Mouse (Mus musculus) hindbrain, embryonic 12.5 days (tissue): ENCODE measurements around the gene Fxyd3. TPM values are rescaled to one million over a fixed set of nuclear protein-coding genes. Genes with fewer than 3 reads are reported as not detected.

Experiments
- ATAC-seq: fragments of 200-750 bp; cut with Nextera tagmentation; 2 replicates; pipeline ENCODE4 v1.8.0; 2017; ENCODE audit warnings: moderate TSS enrichment; ENCODE audit not compliant: low FRiP score
- H3K27ac ChIP-seq: fragments of 300-500 bp; sonication (generic); 2 replicates; pipeline ENCODE4 v1.5.1; 2016; ENCODE audit warnings: mild to moderate bottlenecking
- H3K27me3 ChIP-seq: fragments of 300-500 bp; sonication (generic); 2 replicates; pipeline ENCODE4 v1.6.1; 2016; ENCODE audit warnings: mild to moderate bottlenecking
- H3K36me3 ChIP-seq: fragments of 300-500 bp; sonication (generic); 2 replicates; pipeline ENCODE4 v1.6.1; 2016; ENCODE audit warnings: mild to moderate bottlenecking
- H3K4me1 ChIP-seq: fragments of 300-500 bp; sonication (generic); 2 replicates; pipeline ENCODE4 v1.6.1; 2016
- H3K4me2 ChIP-seq: fragments of 300-500 bp; sonication (generic); replicated peaks from 2 replicates; pipeline ENCODE4 v1.6.1; 2016; ENCODE audit warnings: mild to moderate bottlenecking
- H3K4me3 ChIP-seq: fragments of 300-500 bp; sonication (generic); 2 replicates; pipeline ENCODE4 v1.5.1; 2016; ENCODE audit warnings: mild to moderate bottlenecking
- H3K9ac ChIP-seq: fragments of 300-500 bp; sonication (generic); 2 replicates; pipeline ENCODE4 v1.6.1; 2016; ENCODE audit warnings: mild to moderate bottlenecking, moderate library complexity
- H3K9me3 ChIP-seq: fragments of 300-500 bp; sonication (generic); replicated peaks from 2 replicates; pipeline ENCODE4 v1.6.1; 2016; ENCODE audit warnings: mild to moderate bottlenecking
- WGBS: fragments of 180-500 bp; shearing (Covaris S2); methylation state at CpG from one replicate; pipeline ENCODE4 v1.1.7; 2016; 5-methylcytosine and 5-hydroxymethylcytosine counted together
- microRNA-seq: library from miRNA; unstranded; fragments of <30 nt; microRNA quantifications from one replicate; pipeline ENCODE4, GENCODE M21; 2017
- polyA plus RNA-seq: library from polyadenylated mRNA; unstranded; fragments of >200 nt; fragmentation: Nextera tagmentation; extraction: Ambion mirVana; gene quantifications from 2 replicates; pipeline ENCODE4 v1.2.1, GENCODE M21; 2016

Fxyd3 gene
- polyA plus RNA-seq, 1 experiment from 2014 or later, result 12.3 TPM

GRCm38 (mm10) chr7:31037675-31038074 lies 38.8 kb downstream of the Fxyd3 start:
- peaks cover 11% of the 10 kb centered on the region for H3K4me1 ChIP-seq
- H3K4me2 ChIP-seq, result no peak overlapping the region
- H3K9ac ChIP-seq, result no peak overlapping the region
- no peak overlapping the region for H3K27ac ChIP-seq
- 90% methylated on average over 2 of the region's 2 CpGs for WGBS
- H3K9me3 ChIP-seq, result no peaks in the 10 kb centered on the region
- H3K4me3 ChIP-seq, result no peak overlapping the region
- ATAC-seq, result no peak
- peaks cover 26% of the 10 kb centered on the region for H3K27me3 ChIP-seq
- no peaks in the 10 kb centered on the region for H3K36me3 ChIP-seq

- Histone ChIP-seq H3K9me3 (no peaks in the 10 kb centered on the region), H3K9ac (no peak overlapping the region), H3K4me2 (no peak overlapping the region), H3K27ac (no peak overlapping the region), H3K4me3 (no peak overlapping the region), H3K36me3 (no peaks in the 10 kb centered on the region), H3K4me1 (peaks cover 5% of the 10 kb centered on the region), H3K27me3 (peaks cover 18% of the 10 kb centered on the region)
- ATAC-seq, result no peak
- WGBS, result 85% methylated on average over 7 of the region's 7 CpGs
Observed at GRCm38 (mm10) chr7:31036917-31037316, 39.6 kb downstream of the Fxyd3 start.

DNA sequence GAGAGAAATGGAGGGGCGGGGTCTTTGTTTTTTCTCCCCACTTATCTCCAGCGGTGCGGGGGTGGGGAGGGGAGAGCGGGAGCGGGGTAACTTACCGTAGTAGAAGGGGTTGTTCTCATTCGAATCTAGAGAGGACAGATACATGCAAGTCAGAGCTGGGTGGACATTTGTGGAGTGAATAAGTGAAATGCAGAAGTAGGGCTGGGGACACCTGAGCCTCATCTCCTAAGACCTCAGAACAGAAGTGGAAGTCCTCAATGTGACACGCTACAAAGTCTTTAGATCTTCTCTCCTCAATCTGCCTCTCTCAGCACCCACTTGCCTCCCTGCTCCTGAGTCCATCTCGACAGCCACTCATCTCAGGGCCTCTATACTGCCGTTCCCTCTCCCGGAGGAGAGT lies 41.2 kb downstream of the Fxyd3 start:
- Histone ChIP-seq H3K36me3 (no peaks in the 10 kb centered on the region), H3K4me1 (no peaks in the 10 kb centered on the region), H3K9me3 (no peaks in the 10 kb centered on the region), H3K9ac (no peak overlapping the region), H3K27me3 (peaks cover 2% of the 10 kb centered on the region; the same call in 1 of the 2 replicates), H3K27ac (no peak overlapping the region), H3K4me2 (no peak overlapping the region), H3K4me3 (no peak overlapping the region)
- 82% methylated on average over 9 of the region's 11 CpGs for WGBS
- no peak for ATAC-seq

- Histone ChIP-seq H3K27ac (no peak overlapping the region), H3K36me3 (no peaks in the 10 kb centered on the region), H3K4me1 (no peaks in the 10 kb centered on the region), H3K27me3 (no peaks in the 10 kb centered on the region), H3K4me3 (no peak overlapping the region), H3K9ac (no peak overlapping the region), H3K4me2 (no peak overlapping the region), H3K9me3 (no peaks in the 10 kb centered on the region)
- ATAC-seq, result no peak
- 66% methylated on average over 11 of the region's 11 CpGs for WGBS
Observed at GRCm38 (mm10) chr7:31034789-31035188, 41.7 kb downstream of the Fxyd3 start.

DNA sequence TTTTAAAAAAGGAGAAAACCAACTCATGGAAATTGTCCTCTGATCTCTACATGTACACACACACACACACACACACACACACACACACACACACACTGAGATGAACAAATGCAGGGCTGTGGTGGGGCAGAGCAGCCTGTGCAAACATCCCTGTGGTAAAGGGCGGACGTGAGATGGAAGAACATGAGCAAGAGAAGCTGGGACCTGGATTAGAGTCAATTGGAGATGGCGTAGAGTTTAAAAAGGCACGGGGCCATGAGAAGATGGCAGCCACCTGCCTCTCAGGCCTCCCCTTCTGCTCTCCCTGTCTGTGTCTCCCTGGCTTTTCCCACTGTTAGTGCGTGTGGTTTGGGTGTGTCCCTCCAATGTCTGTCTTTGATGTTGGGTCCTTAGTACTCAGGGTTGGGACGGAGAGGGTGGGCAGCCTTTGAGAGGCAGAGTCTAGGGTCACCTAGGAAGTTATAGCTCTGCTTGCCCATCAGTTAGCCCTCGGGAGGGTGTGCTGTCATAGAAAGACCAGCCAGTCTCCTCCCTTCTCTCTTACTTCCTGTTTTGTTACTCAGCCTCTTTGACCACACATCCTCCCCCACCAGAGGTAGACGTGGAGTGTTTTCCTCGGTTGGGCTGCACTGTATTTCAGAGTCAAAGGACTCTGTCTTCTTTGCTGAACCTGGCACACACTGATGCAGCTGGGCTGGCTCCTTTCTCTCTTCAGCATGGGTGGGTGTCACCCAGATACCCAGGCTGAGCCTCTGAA lies 42.9 kb downstream of the Fxyd3 start:
- Histone ChIP-seq H3K36me3 (no peaks in the 10 kb centered on the region), H3K4me3 (no peak overlapping the region), H3K27ac (no peak overlapping the region), H3K27me3 (no peaks in the 10 kb centered on the region), H3K4me1 (no peaks in the 10 kb centered on the region), H3K9ac (no peak overlapping the region), H3K9me3 (no peaks in the 10 kb centered on the region), H3K4me2 (no peak overlapping the region)
- no peak for ATAC-seq
- WGBS, result 76% methylated on average over 9 of the region's 9 CpGs

DNA sequence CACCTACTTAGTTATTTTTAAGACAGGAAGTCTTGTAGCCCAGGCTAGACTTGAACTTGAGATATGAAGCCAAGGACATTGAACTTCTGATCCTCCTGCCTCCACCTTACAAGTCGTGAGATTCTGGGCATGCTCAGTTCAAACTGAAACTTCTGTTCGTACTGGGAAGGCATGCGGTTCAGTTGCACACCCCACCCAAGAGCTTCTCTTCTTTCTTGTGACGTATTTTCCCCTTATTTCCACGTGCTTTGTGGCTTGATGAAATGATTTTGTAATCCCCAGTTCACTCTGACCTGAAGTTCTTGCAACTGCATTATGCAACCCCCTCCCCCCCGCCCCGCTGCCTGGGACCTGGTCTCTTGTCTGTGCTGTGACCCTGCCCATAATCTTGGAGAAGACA lies 44.8 kb downstream of the Fxyd3 start:
- Histone ChIP-seq H3K27ac (no peak overlapping the region), H3K9ac (no peak overlapping the region), H3K4me3 (no peak overlapping the region), H3K4me2 (no peak overlapping the region), H3K27me3 (no peaks in the 10 kb centered on the region), H3K4me1 (no peaks in the 10 kb centered on the region), H3K36me3 (no peaks in the 10 kb centered on the region), H3K9me3 (no peaks in the 10 kb centered on the region)
- ATAC-seq, result no peak
- 86% methylated on average over 7 of the region's 7 CpGs for whole genome bisulfite sequencing

GRCm38 (mm10) chr7:31030717-31031116 lies 45.8 kb downstream of the Fxyd3 start:
- ATAC-seq, result no peak
- H3K4me3 ChIP-seq, result no peak overlapping the region
- H3K27ac ChIP-seq, result no peak overlapping the region
- no peak overlapping the region for H3K4me2 ChIP-seq
- H3K9ac ChIP-seq, result no peak overlapping the region
- H3K27me3 ChIP-seq, result no peaks in the 10 kb centered on the region
- 69% methylated on average over 2 of the region's 2 CpGs for WGBS
- no peaks in the 10 kb centered on the region for H3K4me1 ChIP-seq
- H3K36me3 ChIP-seq, result no peaks in the 10 kb centered on the region
- H3K9me3 ChIP-seq, result no peaks in the 10 kb centered on the region

DNA sequence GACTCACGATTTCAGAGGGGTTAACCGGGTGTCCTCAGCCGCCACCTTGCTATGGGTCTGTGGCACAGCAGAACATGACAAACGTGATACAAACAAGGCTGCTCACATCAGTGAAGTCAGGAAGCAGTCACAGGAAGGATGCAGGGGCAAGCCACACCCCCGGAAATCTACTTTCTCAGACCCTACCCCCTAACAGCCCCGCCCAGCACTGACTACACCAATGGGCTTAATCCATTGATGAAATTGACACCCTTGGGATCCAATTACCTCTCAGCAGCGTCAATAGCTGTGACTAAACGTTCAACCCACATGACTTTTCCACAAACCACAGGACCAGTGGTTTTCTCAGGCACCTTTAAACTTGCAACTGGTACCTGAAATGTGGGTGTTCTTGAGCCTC lies 47.9 kb downstream of the Fxyd3 start:
- no peak overlapping the region for H3K9ac ChIP-seq
- no peak for ATAC-seq
- no peak overlapping the region for H3K27ac ChIP-seq
- H3K4me3 ChIP-seq, result no peak overlapping the region
- no peak overlapping the region for H3K4me2 ChIP-seq
- no peaks in the 10 kb centered on the region for H3K4me1 ChIP-seq
- WGBS, result 80% methylated on average over 8 of the region's 8 CpGs
- H3K9me3 ChIP-seq, result no peaks in the 10 kb centered on the region
- H3K36me3 ChIP-seq, result no peaks in the 10 kb centered on the region
- no peaks in the 10 kb centered on the region for H3K27me3 ChIP-seq

Small RNAs within 50 kb of the gene (microRNA-seq; reads per million reads assigned to microRNA genes)
- not detected for gene Mir7050

Other genes with a start within 250 kb of the Fxyd3 start
- gene Ffar3, start 220.5 kb downstream of the Fxyd3 start, polyA plus RNA-seq, result not detected in 2 replicates
- gene Ffar1, start 215.1 kb downstream of the Fxyd3 start, polyA plus RNA-seq, result not detected in 2 replicates
- not detected in 2 replicates for gene Cd22, start 196.4 kb downstream of the Fxyd3 start, polyA plus RNA-seq
- gene Mag, start 161.8 kb downstream of the Fxyd3 start, polyA plus RNA-seq, result 0.56 and 0.61 TPM in 2 replicates
- not detected in 2 replicates for gene Hamp2, start 152.0 kb downstream of the Fxyd3 start, polyA plus RNA-seq
- not detected in 2 replicates for gene Hamp, start 132.7 kb downstream of the Fxyd3 start, polyA plus RNA-seq
- gene Usf2, start 119.9 kb downstream of the Fxyd3 start, polyA plus RNA-seq, result 29.7 and 32.7 TPM in 2 replicates
- gene Lsr, start 103.2 kb downstream of the Fxyd3 start, polyA plus RNA-seq, result 16.6 and 20.2 TPM in 2 replicates
- 0.89 and 1.4 TPM in 2 replicates for gene Fam187b, start 102.9 kb downstream of the Fxyd3 start, polyA plus RNA-seq
- 9.6 and 10.4 TPM in 2 replicates for gene Fxyd5, start 34.2 kb downstream of the Fxyd3 start, polyA plus RNA-seq
- 26.3 and 29.8 TPM in 2 replicates for gene Fxyd7, start 25.2 kb downstream of the Fxyd3 start, polyA plus RNA-seq
- 25.3 and 34.7 TPM in 2 replicates for gene Fxyd1, start 19.5 kb downstream of the Fxyd3 start, polyA plus RNA-seq
- 2.1 TPM in 2 replicates for gene Lgi4, start 17.4 kb downstream of the Fxyd3 start, polyA plus RNA-seq
- gene Hpn, start 38.6 kb upstream of the Fxyd3 start, polyA plus RNA-seq, result 2.3 and 2.7 TPM in 2 replicates
- gene Scn1b, start 50.3 kb upstream of the Fxyd3 start, polyA plus RNA-seq, result 2.7 and 3.8 TPM in 2 replicates
- 185 and 202 TPM in 2 replicates for gene Gramd1a, start 79.2 kb upstream of the Fxyd3 start, polyA plus RNA-seq
- not detected in 2 replicates for gene Scgb2b2, start 213.8 kb upstream of the Fxyd3 start, polyA plus RNA-seq
- gene Scgb1b2, start 215.1 kb upstream of the Fxyd3 start, polyA plus RNA-seq, result not detected in 2 replicates